In genomic region chr17:71011931-71012662, GRCm38 (mm10) we compare ENCODE assay signal across 22 mouse cellular contexts.
"Had no signal": no experiment of that assay in that cellular context is flagged by ENCODE, and none has a peak within 500 bp of the region (broad histone marks: within the 10 kb centered on the region; RNA-seq: fewer than 3 reads in every experiment).

No protein-coding gene starts in this region.

- DNase-seq: kidney, postnatal 25 days; layer of hippocampus, adult 9-11 months; liver; lung, adult 18-20 months; lung, postnatal 10 days; lung, postnatal 4 days; retina, postnatal 1 day; right cerebral cortex, postnatal 25 days; spleen, adult 18-20 months; thymus, postnatal 25 days had no signal

- H3K9ac ChIP-seq: limb, embryonic 13.5 days; liver, embryonic 12.5 days; liver, embryonic 15.5 days; lung, embryonic 15.5 days; midbrain, embryonic 13.5 days; neural tube, embryonic 13.5 days; stomach, embryonic 15.5 days had no signal

- H3K36me3 ChIP-seq: limb, embryonic 10.5 days; limb, embryonic 13.5 days; liver, embryonic 12.5 days; liver, embryonic 15.5 days; lung, embryonic 15.5 days; midbrain, embryonic 13.5 days; neural tube, embryonic 13.5 days; stomach, embryonic 15.5 days had no signal

- H3K4me1 ChIP-seq: limb, embryonic 10.5 days; limb, embryonic 13.5 days; liver, embryonic 12.5 days; liver, embryonic 15.5 days; midbrain, embryonic 13.5 days; neural tube, embryonic 13.5 days had no signal

- H3K4me2 ChIP-seq: limb, embryonic 13.5 days; liver, embryonic 12.5 days; liver, embryonic 15.5 days; lung, embryonic 15.5 days; midbrain, embryonic 13.5 days; neural tube, embryonic 13.5 days; stomach, embryonic 15.5 days had no signal

- ATAC-seq: liver, embryonic 12.5 days; midbrain, embryonic 13.5 days; midbrain, embryonic 16.5 days had no signal

- H3K4me3 ChIP-seq: layer of hippocampus, adult 2 months; limb, embryonic 10.5 days; limb, embryonic 13.5 days; liver, embryonic 12.5 days; liver, embryonic 15.5 days; lung, embryonic 15.5 days; midbrain, embryonic 13.5 days; myocyte; neural tube, embryonic 13.5 days; stomach, embryonic 15.5 days had no signal

- H3K9me3 ChIP-seq: limb, embryonic 10.5 days; limb, embryonic 13.5 days; liver, embryonic 12.5 days; liver, embryonic 15.5 days; lung, embryonic 15.5 days; midbrain, embryonic 13.5 days; neural tube, embryonic 13.5 days; stomach, embryonic 15.5 days had no signal

- H3K27me3 ChIP-seq: limb, embryonic 13.5 days; liver, embryonic 12.5 days; liver, embryonic 15.5 days; lung, embryonic 15.5 days; midbrain, embryonic 13.5 days; neural tube, embryonic 13.5 days; stomach, embryonic 15.5 days had no signal

- H3K27ac ChIP-seq: kidney, postnatal 0 days; layer of hippocampus, adult 2 months; limb, embryonic 10.5 days; limb, embryonic 13.5 days; liver, embryonic 12.5 days; liver, embryonic 15.5 days; lung, embryonic 15.5 days; midbrain, embryonic 13.5 days; neural tube, embryonic 13.5 days; stomach, embryonic 15.5 days had no signal
